Mouse (Mus musculus) neural tube, embryonic 13.5 days (tissue): Measurements from ENCODE around the gene Agt. TPM values are rescaled to one million over a fixed set of nuclear protein-coding genes. Genes with fewer than 3 reads are reported as not detected.

ENCODE experiments used
- ATAC-seq: fragments of 200-750 bp; cut with Nextera tagmentation; 2 replicates; pipeline ENCODE4 v1.8.0; 2017; ENCODE audit warnings: low read depth, mild to moderate bottlenecking, moderate TSS enrichment, moderate library complexity
- H3K27ac ChIP-seq: fragments of 300-500 bp; sonication (generic); replicated peaks from 2 replicates; pipeline ENCODE4 v1.5.1; 2015; ENCODE audit warnings: moderate library complexity, mild to moderate bottlenecking, inconsistent platforms
- H3K27me3 ChIP-seq: fragments of 300-500 bp; sonication (generic); 2 replicates; pipeline ENCODE4 v1.6.1; 2015; ENCODE audit warnings: mild to moderate bottlenecking, inconsistent platforms
- H3K36me3 ChIP-seq: fragments of 300-500 bp; sonication (generic); 2 replicates; pipeline ENCODE4 v1.6.1; 2015; ENCODE audit warnings: mild to moderate bottlenecking, inconsistent platforms
- H3K4me1 ChIP-seq: fragments of 300-500 bp; sonication (generic); replicated peaks from 2 replicates; pipeline ENCODE4 v1.6.1; 2015; ENCODE audit warnings: inconsistent platforms
- H3K4me2 ChIP-seq: fragments of 300-500 bp; sonication (generic); 2 replicates; pipeline ENCODE4 v1.6.1; 2015; ENCODE audit warnings: inconsistent platforms, mild to moderate bottlenecking, moderate library complexity
- H3K4me3 ChIP-seq: fragments of 300-500 bp; sonication (generic); 2 replicates; pipeline ENCODE4 v1.5.1; 2015; ENCODE audit warnings: mild to moderate bottlenecking, inconsistent platforms
- H3K9ac ChIP-seq: fragments of 300-500 bp; sonication (generic); 2 replicates; pipeline ENCODE4 v1.6.1; 2015; ENCODE audit warnings: moderate library complexity, mild to moderate bottlenecking, inconsistent platforms
- H3K9me3 ChIP-seq: fragments of 300-500 bp; sonication (generic); 2 replicates; pipeline ENCODE4 v1.6.1; 2016; ENCODE audit warnings: inconsistent platforms
- WGBS: fragments of 180-500 bp; shearing (Covaris S2); methylation state at CpG from one replicate; pipeline ENCODE4 v1.1.7; 2015; 5-methylcytosine and 5-hydroxymethylcytosine counted together
- polyA plus RNA-seq: library from polyadenylated mRNA; unstranded; fragments of >200 nt; fragmentation: Nextera tagmentation; extraction: Ambion mirVana; gene quantifications from 2 replicates; pipeline ENCODE4 v1.2.1, GENCODE M21; 2015

Gene Agt
- polyA plus RNA-seq, 1 experiment from 2014 or later: 0.56 TPM

GRCm38 (mm10) chr8:124573552-124574340, 4.2 kb upstream of the Agt start:
- Histone ChIP-seq H3K4me2 (no peak overlapping the region), H3K27me3 (no peaks in the 10 kb centered on the region), H3K36me3 (no peaks in the 10 kb centered on the region), H3K9me3 (no peaks in the 10 kb centered on the region), H3K4me3 (no peak overlapping the region), H3K4me1 (peaks cover 18% of the 10 kb centered on the region; the same call in 1 of the 2 replicates), H3K9ac (no peak overlapping the region), H3K27ac (no peak overlapping the region)
- peak; percentile 40; the same call in 1 of the 2 replicates for ATAC-seq
- 58% methylated on average over 15 of the region's 15 CpGs for WGBS

- Histone ChIP-seq H3K4me2 (no peak overlapping the region), H3K9ac (no peak overlapping the region), H3K36me3 (no peaks in the 10 kb centered on the region), H3K27ac (no peak overlapping the region), H3K4me3 (no peak overlapping the region), H3K9me3 (no peaks in the 10 kb centered on the region), H3K27me3 (no peaks in the 10 kb centered on the region), H3K4me1 (peaks cover 18% of the 10 kb centered on the region; the same call in 1 of the 2 replicates)
- ATAC-seq: no peak
Observed at GRCm38 (mm10) chr8:124572430-124572775, 2.9 kb upstream of the Agt start.

GRCm38 (mm10) chr8:124571732-124572429, 2.4 kb upstream of the Agt start:
- 64% methylated on average over 8 of the region's 8 CpGs for WGBS
- Histone ChIP-seq H3K4me3 (no peak overlapping the region), H3K27ac (no peak overlapping the region)

GRCm38 (mm10) chr8:124569100-124569499, 406 bp downstream of the Agt start:
- Histone ChIP-seq H3K9ac (no peak overlapping the region), H3K9me3 (no peaks in the 10 kb centered on the region), H3K4me3 (no peak overlapping the region), H3K36me3 (no peaks in the 10 kb centered on the region), H3K27me3 (no peaks in the 10 kb centered on the region), H3K27ac (no peak overlapping the region), H3K4me1 (peaks cover 18% of the 10 kb centered on the region; the same call in 1 of the 2 replicates), H3K4me2 (no peak overlapping the region)
- WGBS: 71% methylated on average over 2 of the region's 2 CpGs
- no peak for ATAC-seq

More at GRCm38 (mm10) chr8:124571732-124572429, 2.4 kb upstream of the Agt start:
- Histone ChIP-seq H3K4me1 (peaks cover 18% of the 10 kb centered on the region; the same call in 1 of the 2 replicates), H3K9ac (no peak overlapping the region), H3K9me3 (no peaks in the 10 kb centered on the region), H3K27me3 (no peaks in the 10 kb centered on the region), H3K36me3 (no peaks in the 10 kb centered on the region), H3K4me2 (no peak overlapping the region)
- no peak for ATAC-seq

GRCm38 (mm10) chr8:124567584-124567983, 1.9 kb downstream of the Agt start:
- Histone ChIP-seq H3K4me1 (peaks cover 14% of the 10 kb centered on the region; the same call in 1 of the 2 replicates), H3K9me3 (no peaks in the 10 kb centered on the region), H3K27ac (no peak overlapping the region), H3K4me2 (no peak overlapping the region), H3K27me3 (no peaks in the 10 kb centered on the region), H3K36me3 (no peaks in the 10 kb centered on the region), H3K9ac (no peak overlapping the region), H3K4me3 (no peak overlapping the region)
- WGBS: 83% methylated on average over 3 of the region's 3 CpGs
- no peak for ATAC-seq

GRCm38 (mm10) chr8:124567126-124567525, 2.4 kb downstream of the Agt start:
- no peak overlapping the region for H3K4me3 ChIP-seq
- ATAC-seq: no peak

GRCm38 (mm10) chr8:124557476-124557875, 12.0 kb downstream of the Agt start:
- no peak for ATAC-seq
- H3K4me1 ChIP-seq: peaks cover 16% of the 10 kb centered on the region
- 63% methylated on average over 5 of the region's 5 CpGs for WGBS
- no peak overlapping the region for H3K4me3 ChIP-seq
- H3K27ac ChIP-seq: no peak overlapping the region
- H3K36me3 ChIP-seq: peaks cover 6% of the 10 kb centered on the region
- no peak overlapping the region for H3K9ac ChIP-seq
- no peaks in the 10 kb centered on the region for H3K9me3 ChIP-seq
- no peak overlapping the region for H3K4me2 ChIP-seq
- no peaks in the 10 kb centered on the region for H3K27me3 ChIP-seq

More at GRCm38 (mm10) chr8:124567126-124567525, 2.4 kb downstream of the Agt start:
- Histone ChIP-seq H3K9me3 (no peaks in the 10 kb centered on the region), H3K4me1 (peaks cover 14% of the 10 kb centered on the region; the same call in 1 of the 2 replicates), H3K4me2 (no peak overlapping the region), H3K27ac (no peak overlapping the region), H3K27me3 (no peaks in the 10 kb centered on the region), H3K9ac (no peak overlapping the region), H3K36me3 (no peaks in the 10 kb centered on the region)
- WGBS: 81% methylated on average over 6 of the region's 6 CpGs

GRCm38 (mm10) chr8:124556658-124557057, 12.8 kb downstream of the Agt start:
- Histone ChIP-seq H3K9ac (no peak overlapping the region), H3K4me2 (no peak overlapping the region), H3K4me1 (peaks cover 16% of the 10 kb centered on the region), H3K36me3 (peaks cover 14% of the 10 kb centered on the region), H3K27me3 (no peaks in the 10 kb centered on the region), H3K4me3 (no peak overlapping the region), H3K9me3 (no peaks in the 10 kb centered on the region), H3K27ac (peak overlapping the region; percentile 61; the same call in 1 of the 2 replicates)
- WGBS: 43% methylated on average over 13 of the region's 13 CpGs
- ATAC-seq: peak; percentile 71

GRCm38 (mm10) chr8:124556164-124556563, 13.3 kb downstream of the Agt start:
- Histone ChIP-seq H3K36me3 (peaks cover 19% of the 10 kb centered on the region), H3K9ac (no peak overlapping the region), H3K27me3 (no peaks in the 10 kb centered on the region), H3K27ac (peak overlapping the region; percentile 61), H3K4me3 (no peak overlapping the region), H3K4me1 (peaks cover 16% of the 10 kb centered on the region), H3K4me2 (no peak overlapping the region), H3K9me3 (no peaks in the 10 kb centered on the region)
- WGBS: 81% methylated on average over 7 of the region's 7 CpGs
- no peak for ATAC-seq

GRCm38 (mm10) chr8:124555113-124555750, 14.3 kb downstream of the Agt start:
- Histone ChIP-seq H3K9ac (no peak overlapping the region), H3K27me3 (no peaks in the 10 kb centered on the region), H3K4me1 (peaks cover 16% of the 10 kb centered on the region), H3K4me2 (no peak overlapping the region), H3K27ac (no peak overlapping the region), H3K4me3 (no peak overlapping the region), H3K36me3 (peaks cover 28% of the 10 kb centered on the region), H3K9me3 (no peaks in the 10 kb centered on the region)
- 90% methylated on average over 7 of the region's 7 CpGs for WGBS
- no peak for ATAC-seq

GRCm38 (mm10) chr8:124551011-124551661, 18.4 kb downstream of the Agt start:
- no peak overlapping the region for H3K9ac ChIP-seq
- 89% methylated on average over 15 of the region's 15 CpGs for WGBS
- H3K9me3 ChIP-seq: no peaks in the 10 kb centered on the region
- no peak overlapping the region for H3K27ac ChIP-seq
- peaks cover 12% of the 10 kb centered on the region for H3K4me1 ChIP-seq
- H3K27me3 ChIP-seq: no peaks in the 10 kb centered on the region
- H3K4me2 ChIP-seq: no peak overlapping the region
- peaks cover 68% of the 10 kb centered on the region for H3K36me3 ChIP-seq
- H3K4me3 ChIP-seq: no peak overlapping the region
- ATAC-seq: no peak

- Histone ChIP-seq H3K27ac (no peak overlapping the region), H3K4me2 (no peak overlapping the region), H3K27me3 (no peaks in the 10 kb centered on the region), H3K4me1 (peaks cover 8% of the 10 kb centered on the region), H3K9ac (no peak overlapping the region), H3K36me3 (peaks cover 97% of the 10 kb centered on the region), H3K9me3 (no peaks in the 10 kb centered on the region), H3K4me3 (no peak overlapping the region)
- no peak for ATAC-seq
- WGBS: 86% methylated on average over 1 of the region's 1 CpGs
Observed at GRCm38 (mm10) chr8:124548187-124548586, 21.3 kb downstream of the Agt start.
